Mouse (Mus musculus) liver, postnatal 0 days (tissue): Measurements from ENCODE around the gene Emc7. TPM values are rescaled to one million over a fixed set of nuclear protein-coding genes. Genes with fewer than 3 reads are reported as not detected.
"Not testable (repeated sequence)": the region's sequence is repeated elsewhere in the genome, so short reads cannot be mapped to it uniquely, and the experiment has no call there.

Experiments
- ATAC-seq: fragments of 200-750 bp; cut with Nextera tagmentation; 2 replicates; pipeline ENCODE4 v1.8.0; 2017; ENCODE audit warnings: mild to moderate bottlenecking, moderate library complexity
- DNase-seq: peaks from one replicate; pipeline ENCODE4 v3.0.0-alpha.2; 2016
- H3K27ac ChIP-seq: fragments of 300-500 bp; sonication (generic); 2 replicates; pipeline ENCODE4 v1.5.1; 2014; ENCODE audit warnings: antibody characterized with exemption, moderate library complexity, mild to moderate bottlenecking, low read depth
- H3K27me3 ChIP-seq: fragments of 300-500 bp; sonication (generic); 2 replicates; pipeline ENCODE4 v1.6.1; 2014; ENCODE audit warnings: low read length, control low read depth, mixed read lengths; ENCODE audit not compliant: insufficient read depth
- H3K36me3 ChIP-seq: fragments of 300-500 bp; sonication (generic); replicated peaks from 2 replicates; pipeline ENCODE4 v1.6.1; 2014; ENCODE audit warnings: mild to moderate bottlenecking, control low read depth, low read length, moderate library complexity, mixed read lengths; ENCODE audit not compliant: insufficient read depth
- H3K4me1 ChIP-seq: fragments of 300-500 bp; sonication (generic); 2 replicates; pipeline ENCODE4 v1.6.1; 2014; ENCODE audit warnings: antibody characterized with exemption, mild to moderate bottlenecking, control low read depth; ENCODE audit not compliant: insufficient read depth
- H3K4me2 ChIP-seq: fragments of 300-500 bp; sonication (generic); 2 replicates; pipeline ENCODE4 v1.6.1; 2014; ENCODE audit warnings: low read depth, mild to moderate bottlenecking, low read length, moderate library complexity, mixed read lengths
- H3K4me3 ChIP-seq: fragments of 300-500 bp; sonication (generic); 2 replicates; pipeline ENCODE4 v1.5.1; 2014; ENCODE audit warnings: low read depth, low read length
- H3K9ac ChIP-seq: fragments of 300-500 bp; sonication (generic); replicated peaks from 2 replicates; pipeline ENCODE4 v1.6.1; 2014; ENCODE audit warnings: mild to moderate bottlenecking, moderate library complexity
- H3K9me3 ChIP-seq: fragments of 300-500 bp; sonication (generic); 2 replicates; pipeline ENCODE4 v1.6.1; 2016; ENCODE audit warnings: mild to moderate bottlenecking, control low read depth, low read length, mixed read lengths
- CTCF ChIP-seq: sonication (generic); IDR thresholded peaks from 2 replicates; pipeline ENCODE4 v1.5.1; 2016; ENCODE audit warnings: antibody characterized with exemption, low read depth
- EP300 ChIP-seq: IDR thresholded peaks from 2 replicates; pipeline ENCODE4 v1.6.1; 2016; ENCODE audit warnings: antibody characterized with exemption, low read depth, mild to moderate bottlenecking
- WGBS: fragments of 180-500 bp; shearing (Covaris S2); extraction: QIAGEN DNeasy Blood & Tissue Kit; methylation state at CpG from one replicate; pipeline ENCODE4 v1.1.7; 2014; ENCODE audit not compliant: insufficient replicate concordance; 5-methylcytosine and 5-hydroxymethylcytosine counted together
- polyA plus RNA-seq: library from polyadenylated mRNA; unstranded; fragments of >200 nt; fragmentation: Nextera tagmentation; extraction: Ambion mirVana; gene quantifications from 2 replicates; pipeline ENCODE4 v1.2.1, GENCODE M21; 2015

Gene Emc7
- polyA plus RNA-seq, 1 experiment from 2014 or later, result 19.1 TPM

DNA sequence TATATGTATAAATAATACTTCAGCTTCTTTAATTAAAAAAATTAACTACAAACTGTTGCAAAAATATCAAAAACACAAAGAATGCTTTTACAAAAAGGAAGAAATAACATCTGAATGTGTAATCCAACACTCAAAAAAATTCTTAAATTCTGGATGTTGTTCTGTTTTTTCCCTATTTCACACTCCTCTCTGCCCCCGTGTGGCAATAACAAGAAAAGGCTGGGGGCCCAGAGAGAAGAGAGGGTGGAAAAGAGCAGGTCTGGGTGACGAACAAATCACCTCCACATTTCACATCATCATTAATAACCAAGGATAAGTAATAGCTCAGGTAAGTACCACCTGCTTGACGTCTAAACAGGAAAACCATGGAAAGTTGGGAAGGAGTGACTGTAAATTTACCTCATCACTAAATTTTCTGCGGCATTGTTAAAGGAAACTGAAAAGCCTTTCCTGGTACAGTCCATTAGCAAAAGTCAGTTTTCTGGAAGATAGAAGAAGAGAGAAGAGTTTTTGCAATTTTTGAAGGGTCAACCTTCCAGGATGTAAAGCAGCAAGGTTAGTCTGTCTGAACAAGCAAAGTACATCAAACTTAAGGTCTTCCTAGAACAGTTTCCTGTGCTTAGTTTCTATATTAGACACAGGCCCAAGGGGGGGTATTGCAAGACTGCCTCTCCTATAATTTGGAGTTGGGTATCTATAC is 5.0 kb upstream of the Emc7 start:
- H3K27ac ChIP-seq, result no peak overlapping the region
- no peaks in the 10 kb centered on the region for H3K27me3 ChIP-seq
- H3K9me3 ChIP-seq, result no peaks in the 10 kb centered on the region
- no peak for TF ChIP-seq EP300
- peak; percentile 64 for TF ChIP-seq CTCF
- no peak for ATAC-seq
- no peak overlapping the region for H3K4me2 ChIP-seq
- 25% methylated on average over 4 of the region's 4 CpGs for WGBS
- peak; percentile 23 for DNase-seq
- H3K9ac ChIP-seq, result no peak overlapping the region
- H3K4me3 ChIP-seq, result no peak overlapping the region
- no peaks in the 10 kb centered on the region for H3K4me1 ChIP-seq
- no peaks in the 10 kb centered on the region for H3K36me3 ChIP-seq

DNA sequence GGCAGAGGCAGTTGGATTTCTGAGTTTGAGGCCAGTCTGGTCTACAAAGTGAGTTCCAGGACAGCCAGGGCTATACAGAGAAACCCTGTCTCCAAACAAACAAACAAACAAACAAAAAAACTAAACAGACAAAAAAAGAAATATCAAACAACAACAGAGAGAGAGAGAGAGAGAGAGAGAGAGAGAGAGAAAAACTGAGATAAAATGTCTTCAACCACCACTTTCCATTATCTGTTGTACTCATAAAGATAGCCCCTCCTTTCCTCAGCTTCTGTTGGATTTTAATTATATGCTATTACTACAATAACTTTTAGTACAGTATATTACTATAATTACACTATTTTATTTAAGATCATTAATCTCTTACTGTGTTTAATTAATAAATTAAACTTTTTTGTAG is 2.3 kb upstream of the Emc7 start:
- not testable (repeated sequence) for ATAC-seq, H3K4me2 ChIP-seq, H3K4me1 ChIP-seq, H3K9ac ChIP-seq, H3K4me3 ChIP-seq, H3K36me3 ChIP-seq, DNase-seq, H3K9me3 ChIP-seq, H3K27ac ChIP-seq, H3K27me3 ChIP-seq

DNA sequence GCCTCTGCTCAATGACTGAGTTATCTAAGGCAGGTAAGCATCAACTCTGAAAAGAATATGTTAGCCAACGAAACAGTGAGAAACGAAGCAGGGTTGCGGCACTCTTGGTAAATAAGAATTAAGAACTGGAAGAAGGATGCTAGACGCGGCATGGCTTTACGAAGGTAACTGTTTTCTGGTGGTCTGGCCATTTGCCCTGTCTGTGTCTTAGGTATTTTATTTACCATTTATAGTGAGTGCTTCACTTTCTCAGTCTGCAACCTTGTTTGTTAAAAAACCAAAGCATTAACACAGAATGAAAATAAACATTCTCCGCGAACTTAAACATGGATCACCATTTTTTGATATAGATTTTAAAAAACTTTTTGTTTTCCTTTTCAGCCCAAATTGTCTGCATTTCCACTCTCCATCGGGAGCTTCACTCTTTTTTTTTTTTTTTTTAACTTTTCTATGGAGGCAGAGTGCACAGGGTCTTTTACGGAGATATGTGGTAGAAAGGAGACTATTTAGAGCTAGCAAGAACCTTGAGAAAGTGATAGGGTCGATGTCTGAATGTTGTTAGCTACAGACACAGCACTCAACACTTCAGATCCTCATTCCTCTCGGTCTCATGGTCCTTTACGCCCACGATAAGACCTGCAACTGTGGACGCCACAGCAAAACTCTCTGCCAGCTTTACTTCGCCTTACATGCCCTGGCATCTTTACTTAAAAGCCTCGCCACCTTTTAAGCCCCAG is 504 bp upstream of the Emc7 start:
- peak overlapping the region; percentile 78 for H3K27ac ChIP-seq
- no peaks in the 10 kb centered on the region for H3K27me3 ChIP-seq
- H3K9me3 ChIP-seq, result no peaks in the 10 kb centered on the region
- no peaks in the 10 kb centered on the region for H3K36me3 ChIP-seq
- DNase-seq (no peak), ATAC-seq (no peak; the same call in 1 of the 2 replicates)
- peak overlapping the region; percentile 70 for H3K4me3 ChIP-seq
- peaks cover 3% of the 10 kb centered on the region; the same call in 1 of the 2 replicates for H3K4me1 ChIP-seq
- TF ChIP-seq CTCF, result no peak
- TF ChIP-seq EP300, result no peak
- 28% methylated on average over 17 of the region's 17 CpGs for whole genome bisulfite sequencing
- peak overlapping the region; percentile 79 for H3K9ac ChIP-seq
- H3K4me2 ChIP-seq, result peak overlapping the region; percentile 68

DNA sequence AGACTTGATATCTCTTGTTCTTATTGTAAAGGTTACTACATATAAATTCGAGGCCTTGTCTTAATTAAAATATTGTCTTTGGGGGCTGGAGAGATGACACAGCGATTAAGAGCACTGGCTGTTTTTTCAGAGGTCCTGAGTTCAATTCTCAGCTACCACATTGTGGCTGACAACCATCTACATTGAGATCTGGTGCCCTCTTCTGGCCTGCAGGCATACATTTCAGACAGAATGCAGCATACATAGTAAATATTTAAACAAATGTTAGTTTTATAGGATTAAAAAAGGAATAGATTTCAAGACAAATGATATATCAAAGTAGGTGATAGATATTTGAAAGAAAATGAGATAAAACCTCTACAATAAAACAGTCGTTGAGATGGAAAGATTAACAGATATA is 5.8 kb downstream of the Emc7 start:
- Histone ChIP-seq H3K4me1 (peaks cover 1% of the 10 kb centered on the region; the same call in 1 of the 2 replicates), H3K4me2 (no peak overlapping the region), H3K4me3 (no peak overlapping the region), H3K9ac (no peak overlapping the region), H3K9me3 (no peaks in the 10 kb centered on the region), H3K36me3 (peaks cover 26% of the 10 kb centered on the region), H3K27me3 (no peaks in the 10 kb centered on the region), H3K27ac (no peak overlapping the region)
- 83% methylated on average over 3 of the region's 3 CpGs for WGBS
- TF ChIP-seq EP300 (no peak), CTCF (no peak)
- DNase-seq (no peak), ATAC-seq (no peak)

DNA sequence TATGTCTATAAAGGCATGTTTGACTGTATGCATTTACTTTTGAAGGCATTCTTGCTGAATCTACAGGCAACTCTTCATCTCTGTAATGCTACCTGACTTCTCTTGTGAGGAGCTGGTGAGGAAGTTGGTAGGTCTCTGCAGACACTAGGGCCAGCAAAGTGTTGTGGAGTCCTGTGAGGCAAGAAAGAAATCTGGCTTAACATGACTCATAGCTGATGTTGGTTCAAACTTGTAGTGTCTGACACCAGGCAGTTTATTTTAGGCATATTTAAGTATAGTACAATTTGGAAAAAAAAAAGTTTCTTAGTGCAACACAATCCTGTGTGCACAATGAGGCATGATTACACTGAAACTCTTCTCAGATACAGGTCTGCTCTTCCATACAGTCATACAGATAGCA is 14.7 kb downstream of the Emc7 start:
- DNase-seq (no peak), ATAC-seq (no peak)
- no peak for TF ChIP-seq EP300
- TF ChIP-seq CTCF, result no peak
- Histone ChIP-seq H3K9me3 (no peaks in the 10 kb centered on the region), H3K4me3 (no peak overlapping the region), H3K4me1 (no peaks in the 10 kb centered on the region), H3K36me3 (peaks cover 35% of the 10 kb centered on the region), H3K9ac (no peak overlapping the region), H3K27me3 (no peaks in the 10 kb centered on the region), H3K27ac (no peak overlapping the region), H3K4me2 (no peak overlapping the region)

DNA sequence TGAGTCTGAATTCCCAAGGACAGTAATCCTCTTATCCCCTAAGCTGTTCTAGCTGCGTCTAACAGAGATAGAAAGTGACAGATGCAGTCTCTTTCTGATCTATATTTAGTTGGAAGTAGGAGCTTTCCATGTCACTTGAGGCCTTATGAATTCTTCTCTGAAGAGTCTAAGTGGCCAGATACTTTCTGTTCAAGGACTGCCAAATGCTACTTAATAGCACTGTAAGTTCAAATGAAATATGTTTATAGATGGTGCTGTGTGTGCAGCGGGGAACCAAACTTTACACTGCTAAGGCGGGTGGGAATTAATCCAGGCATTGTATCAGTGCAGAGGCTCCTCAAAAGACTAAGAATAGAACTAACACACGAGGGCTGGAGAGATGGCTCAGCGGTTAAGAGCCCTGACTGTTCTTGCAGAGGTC is 16.2 kb downstream of the Emc7 start:
- WGBS, result 83% methylated on average over 5 of the region's 5 CpGs
- DNase-seq (no peak), ATAC-seq (no peak)
- no peak for TF ChIP-seq EP300
- no peak for TF ChIP-seq CTCF
- peaks cover 31% of the 10 kb centered on the region for H3K36me3 ChIP-seq
- H3K4me3 ChIP-seq, result no peak overlapping the region
- H3K9ac ChIP-seq, result no peak overlapping the region
- H3K27me3 ChIP-seq, result no peaks in the 10 kb centered on the region
- H3K9me3 ChIP-seq, result no peaks in the 10 kb centered on the region
- no peak overlapping the region for H3K27ac ChIP-seq
- no peaks in the 10 kb centered on the region for H3K4me1 ChIP-seq
- no peak overlapping the region for H3K4me2 ChIP-seq
